Mouse (Mus musculus) liver, adult 2 months (tissue): ENCODE measurements around the gene Lmf2. TPM values are rescaled to one million over a fixed set of nuclear protein-coding genes. Genes with fewer than 3 reads are reported as not detected.

Experiments
- DNase-seq: peaks from one replicate; pipeline ENCODE4 v3.0.0-alpha.2; 2011; ENCODE audit warnings: low read depth, low spot score; ENCODE audit errors: extremely low read depth
- H3K27ac ChIP-seq: fragments of 200-500 bp; replicated peaks from 2 replicates; pipeline ENCODE4 v1.5.1; 2012; ENCODE audit warnings: low read depth, mild to moderate bottlenecking, control low read depth, inconsistent platforms, low read length; ENCODE audit not compliant: insufficient read depth
- H3K27me3 ChIP-seq: fragments of 200-500 bp; 2 replicates; pipeline ENCODE4 v1.6.1; 2012; ENCODE audit warnings: mild to moderate bottlenecking, moderate library complexity, low read length, inconsistent platforms; ENCODE audit not compliant: control insufficient read depth, insufficient read depth
- H3K36me3 ChIP-seq: fragments of 200-500 bp; 2 replicates; pipeline ENCODE4 v1.6.1; 2012; ENCODE audit warnings: low read length, inconsistent platforms; ENCODE audit not compliant: control insufficient read depth, insufficient read depth
- H3K4me1 ChIP-seq: fragments of 200-500 bp; 2 replicates; pipeline ENCODE4 v1.6.1; 2011; ENCODE audit warnings: low read length; ENCODE audit not compliant: control insufficient read depth, insufficient read depth
- H3K4me3 ChIP-seq: fragments of 200-500 bp; 2 replicates; pipeline ENCODE4 v1.5.1; 2011; ENCODE audit warnings: low read depth, mild to moderate bottlenecking, control low read depth, low read length, moderate library complexity; ENCODE audit not compliant: insufficient read depth
- H3K79me2 ChIP-seq: fragments of 200-500 bp; 2 replicates; pipeline ENCODE4 v1.6.1; 2012; ENCODE audit warnings: inconsistent platforms, mild to moderate bottlenecking, low read length, moderate library complexity; ENCODE audit not compliant: control insufficient read depth, insufficient read depth
- H3K9ac ChIP-seq: fragments of 200-500 bp; 2 replicates; pipeline ENCODE4 v1.6.1; 2012; ENCODE audit warnings: low read depth, mild to moderate bottlenecking, control low read depth, inconsistent platforms, low read length
- CTCF ChIP-seq: fragments of 200-500 bp; IDR thresholded peaks from 2 replicates; pipeline ENCODE4 v1.5.1; 2011; ENCODE audit warnings: low read depth, low read length, control low read depth
- POLR2A ChIP-seq: fragments of 200-500 bp; IDR thresholded peaks from 2 replicates; pipeline ENCODE4 v1.6.1; 2011; ENCODE audit warnings: low read length, control low read depth; ENCODE audit not compliant: insufficient read depth; ENCODE audit errors: extremely low read depth
- WGBS: fragments of 180-500 bp; shearing (Covaris S2); methylation state at CpG from one replicate; pipeline ENCODE4 v1.1.7; 2018; 5-methylcytosine and 5-hydroxymethylcytosine counted together
- polyA plus RNA-seq: library from polyadenylated mRNA; depleted of rRNA; stranded (reverse); fragments of >200 nt; gene quantifications from 2 replicates; pipeline ENCODE4 v1.2.3, GENCODE M21; 2012; rRNA removed
- total RNA-seq: library from RNA; depleted of rRNA; stranded (reverse); fragments of >200 nt; gene quantifications from 2 replicates; pipeline ENCODE4 v1.2.3, GENCODE M21; 2014; rRNA removed

Gene Lmf2
- total and polyA plus RNA-seq, 2 experiments: 4.3 to 21.3 TPM

DNA sequence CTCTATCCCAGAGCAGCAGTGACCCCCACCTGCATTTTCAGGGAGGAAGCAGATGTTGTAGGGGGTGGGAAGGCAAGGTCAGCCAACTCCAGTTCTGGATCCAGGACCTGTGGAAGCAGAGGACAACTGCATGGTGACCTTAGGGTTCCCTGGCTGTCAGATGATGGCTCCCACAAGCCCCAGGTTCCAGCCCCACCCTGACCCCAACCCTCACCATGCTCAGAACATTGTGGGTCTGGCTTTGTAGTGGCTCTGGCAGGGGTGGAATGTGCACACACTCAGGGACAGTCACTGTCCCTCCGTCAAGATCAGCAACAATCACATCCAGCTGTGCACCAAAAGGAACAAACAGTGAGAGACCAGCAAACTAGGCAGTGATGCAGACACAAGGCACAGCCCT, 49.5 kb downstream of the Lmf2 start:
- no peak overlapping the region for H3K4me3 ChIP-seq
- H3K27ac ChIP-seq: no peak overlapping the region
- peaks cover 9% of the 10 kb centered on the region for H3K36me3 ChIP-seq
- no peak overlapping the region for H3K9ac ChIP-seq
- no peaks in the 10 kb centered on the region; the same call in 1 of the 2 replicates for H3K4me1 ChIP-seq
- peaks cover 30% of the 10 kb centered on the region; the same call in 1 of the 2 replicates for H3K79me2 ChIP-seq
- no peak for DNase-seq
- H3K27me3 ChIP-seq: no peaks in the 10 kb centered on the region
- WGBS: 82% methylated on average over 1 of the region's 1 CpGs
- TF ChIP-seq CTCF (no peak), POLR2A (no peak)

Other genes with a start within 250 kb of the Lmf2 start
- 6.5 and 7.5 TPM in 2 replicates for gene Tubgcp6, start 232.5 kb downstream of the Lmf2 start, total RNA-seq
- gene Tubgcp6, start 232.5 kb downstream of the Lmf2 start, polyA plus RNA-seq: 9.1 and 13.2 TPM in 2 replicates
- gene Hdac10, start 227.0 kb downstream of the Lmf2 start, total RNA-seq: 10.0 and 10.5 TPM in 2 replicates
- gene Hdac10, start 227.0 kb downstream of the Lmf2 start, polyA plus RNA-seq: 16.8 and 22.0 TPM in 2 replicates
- 2.4 and 3.3 TPM in 2 replicates for gene Mapk12, start 215.0 kb downstream of the Lmf2 start, total RNA-seq
- gene Mapk12, start 215.0 kb downstream of the Lmf2 start, polyA plus RNA-seq: 1.6 and 2.1 TPM in 2 replicates
- 0.74 and 1.1 TPM in 2 replicates for gene Mapk11, start 206.0 kb downstream of the Lmf2 start, total RNA-seq
- gene Mapk11, start 206.0 kb downstream of the Lmf2 start, polyA plus RNA-seq: 1.1 and 1.3 TPM in 2 replicates
- gene Plxnb2, start 174.9 kb downstream of the Lmf2 start, total RNA-seq: 80.0 and 111 TPM in 2 replicates
- gene Plxnb2, start 174.9 kb downstream of the Lmf2 start, polyA plus RNA-seq: 189 and 199 TPM in 2 replicates
- gene Dennd6b, start 159.2 kb downstream of the Lmf2 start, total RNA-seq: 2.8 and 3.4 TPM in 2 replicates
- 8.4 and 10.0 TPM in 2 replicates for gene Dennd6b, start 159.2 kb downstream of the Lmf2 start, polyA plus RNA-seq
- gene Ppp6r2, start 144.1 kb downstream of the Lmf2 start, total RNA-seq: 43.9 and 57.5 TPM in 2 replicates
- gene Ppp6r2, start 144.1 kb downstream of the Lmf2 start, polyA plus RNA-seq: 115 and 143 TPM in 2 replicates
- 22.3 and 32.7 TPM in 2 replicates for gene Sbf1, start 40.3 kb downstream of the Lmf2 start, total RNA-seq
- gene Sbf1, start 40.3 kb downstream of the Lmf2 start, polyA plus RNA-seq: 75.5 and 99.0 TPM in 2 replicates
- gene Adm2, start 32.9 kb downstream of the Lmf2 start, total RNA-seq: not detected in 2 replicates
- not detected in 2 replicates for gene Adm2, start 32.9 kb downstream of the Lmf2 start, polyA plus RNA-seq
- gene Miox, start 21.3 kb downstream of the Lmf2 start, total RNA-seq: 0.28 and 0.54 TPM in 2 replicates
- 0.31 and 0.32 TPM in 2 replicates for gene Miox, start 21.3 kb downstream of the Lmf2 start, polyA plus RNA-seq
- gene Ncaph2, start 60 bp upstream of the Lmf2 start, total RNA-seq: 26.9 and 31.7 TPM in 2 replicates
- gene Ncaph2, start 60 bp upstream of the Lmf2 start, polyA plus RNA-seq: 52.1 and 63.9 TPM in 2 replicates
- 105 and 131 TPM in 2 replicates for gene Sco2, start 18.2 kb upstream of the Lmf2 start, total RNA-seq
- 353 and 400 TPM in 2 replicates for gene Sco2, start 18.2 kb upstream of the Lmf2 start, polyA plus RNA-seq
- 48.7 and 62.5 TPM in 2 replicates for gene Tymp, start 21.4 kb upstream of the Lmf2 start, total RNA-seq
- gene Tymp, start 21.4 kb upstream of the Lmf2 start, polyA plus RNA-seq: 126 and 160 TPM in 2 replicates
- 2.0 and 3.8 TPM in 2 replicates for gene Odf3b, start 23.6 kb upstream of the Lmf2 start, total RNA-seq
- gene Odf3b, start 23.6 kb upstream of the Lmf2 start, polyA plus RNA-seq: 29.8 and 41.7 TPM in 2 replicates
- 0.07 and 0.28 TPM in 2 replicates for gene Klhdc7b, start 29.3 kb upstream of the Lmf2 start, total RNA-seq
- 0.30 and 0.34 TPM in 2 replicates for gene Klhdc7b, start 29.3 kb upstream of the Lmf2 start, polyA plus RNA-seq
- gene Syce3, start 54.8 kb upstream of the Lmf2 start, total RNA-seq: not detected in 2 replicates
- not detected in 2 replicates for gene Syce3, start 54.8 kb upstream of the Lmf2 start, polyA plus RNA-seq
- 1.5 and 1.9 TPM in 2 replicates for gene Cpt1b, start 70.2 kb upstream of the Lmf2 start, total RNA-seq
- gene Cpt1b, start 70.2 kb upstream of the Lmf2 start, polyA plus RNA-seq: 0.82 and 1.3 TPM in 2 replicates
- 1.1 and 1.6 TPM in 2 replicates for gene C730034F03Rik, start 73.9 kb upstream of the Lmf2 start, total RNA-seq
- gene C730034F03Rik, start 73.9 kb upstream of the Lmf2 start, polyA plus RNA-seq: 0.50 and 0.83 TPM in 2 replicates
- not detected in 2 replicates for gene Gm44502, start 74.0 kb upstream of the Lmf2 start, total RNA-seq
- 0.30 and 1.5 TPM in 2 replicates for gene Gm44502, start 74.0 kb upstream of the Lmf2 start, polyA plus RNA-seq
- gene Chkb, start 74.2 kb upstream of the Lmf2 start, total RNA-seq: 25.4 and 25.9 TPM in 2 replicates
- gene Chkb, start 74.2 kb upstream of the Lmf2 start, polyA plus RNA-seq: 42.0 and 47.2 TPM in 2 replicates
- not detected in 2 replicates for gene Mapk8ip2, start 98.3 kb upstream of the Lmf2 start, total RNA-seq
- gene Mapk8ip2, start 98.3 kb upstream of the Lmf2 start, polyA plus RNA-seq: 0.01 TPM in 1 of 2 replicates, not detected in the other
- 4.2 and 6.7 TPM in 2 replicates for gene Arsa, start 121.8 kb upstream of the Lmf2 start, total RNA-seq
- 18.2 and 29.1 TPM in 2 replicates for gene Arsa, start 121.8 kb upstream of the Lmf2 start, polyA plus RNA-seq
- gene Shank3, start 144.0 kb upstream of the Lmf2 start, total RNA-seq: 1.5 and 3.2 TPM in 2 replicates
- 2.7 and 3.9 TPM in 2 replicates for gene Shank3, start 144.0 kb upstream of the Lmf2 start, polyA plus RNA-seq
- gene Acr, start 212.7 kb upstream of the Lmf2 start, total RNA-seq: not detected in 2 replicates
- gene Acr, start 212.7 kb upstream of the Lmf2 start, polyA plus RNA-seq: 0.10 and 0.16 TPM in 2 replicates
- 1.4 and 1.7 TPM in 2 replicates for gene Rabl2, start 236.3 kb upstream of the Lmf2 start, total RNA-seq
- gene Rabl2, start 236.3 kb upstream of the Lmf2 start, polyA plus RNA-seq: 3.6 and 4.0 TPM in 2 replicates